Mouse (Mus musculus) forebrain, embryonic 15.5 days (tissue): ENCODE results near the gene Plcxd1. TPM values are rescaled to one million over a fixed set of nuclear protein-coding genes. Genes with fewer than 3 reads are reported as not detected.
"Not testable (repeated sequence)": the region's sequence is repeated elsewhere in the genome, so short reads cannot be mapped to it uniquely, and the experiment has no call there.

Experiments
- ATAC-seq: fragments of 200-750 bp; cut with Nextera tagmentation; replicated peaks from 2 replicates; pipeline ENCODE4 v1.8.0; 2017; ENCODE audit warnings: mild to moderate bottlenecking, moderate TSS enrichment, moderate library complexity
- H3K27ac ChIP-seq: fragments of 300-500 bp; sonication (generic); replicated peaks from 2 replicates; pipeline ENCODE4 v1.5.1; 2015; ENCODE audit warnings: mild to moderate bottlenecking, inconsistent platforms
- H3K27me3 ChIP-seq: fragments of 300-500 bp; sonication (generic); 2 replicates; pipeline ENCODE4 v1.6.1; 2015; ENCODE audit warnings: inconsistent platforms
- H3K36me3 ChIP-seq: fragments of 300-500 bp; sonication (generic); 2 replicates; pipeline ENCODE4 v1.6.1; 2015; ENCODE audit warnings: mild to moderate bottlenecking, inconsistent platforms
- H3K4me1 ChIP-seq: fragments of 300-500 bp; sonication (generic); 2 replicates; pipeline ENCODE4 v1.6.1; 2015; ENCODE audit warnings: inconsistent platforms
- H3K4me2 ChIP-seq: fragments of 300-500 bp; sonication (generic); replicated peaks from 2 replicates; pipeline ENCODE4 v1.6.1; 2015; ENCODE audit warnings: mild to moderate bottlenecking, inconsistent platforms
- H3K4me3 ChIP-seq: fragments of 300-500 bp; sonication (generic); 2 replicates; pipeline ENCODE4 v1.5.1; 2015; ENCODE audit warnings: mild to moderate bottlenecking, inconsistent platforms
- H3K9ac ChIP-seq: fragments of 300-500 bp; sonication (generic); replicated peaks from 2 replicates; pipeline ENCODE4 v1.6.1; 2015; ENCODE audit warnings: mild to moderate bottlenecking, inconsistent platforms
- H3K9me3 ChIP-seq: fragments of 300-500 bp; sonication (generic); 2 replicates; pipeline ENCODE4 v1.6.1; 2016; ENCODE audit warnings: inconsistent platforms
- WGBS: fragments of 180-500 bp; shearing (Covaris S2); methylation state at CpG from one replicate; pipeline ENCODE4 v1.1.7; 2015; ENCODE audit warnings: mixed read lengths; 5-methylcytosine and 5-hydroxymethylcytosine counted together
- polyA plus RNA-seq: library from polyadenylated mRNA; unstranded; fragments of >200 nt; fragmentation: Nextera tagmentation; extraction: Ambion mirVana; gene quantifications from 2 replicates; pipeline ENCODE4 v1.2.1, GENCODE M21; 2015

Gene Plcxd1
- 2.6 and 2.8 TPM in 2 replicates for polyA plus RNA-seq

DNA sequence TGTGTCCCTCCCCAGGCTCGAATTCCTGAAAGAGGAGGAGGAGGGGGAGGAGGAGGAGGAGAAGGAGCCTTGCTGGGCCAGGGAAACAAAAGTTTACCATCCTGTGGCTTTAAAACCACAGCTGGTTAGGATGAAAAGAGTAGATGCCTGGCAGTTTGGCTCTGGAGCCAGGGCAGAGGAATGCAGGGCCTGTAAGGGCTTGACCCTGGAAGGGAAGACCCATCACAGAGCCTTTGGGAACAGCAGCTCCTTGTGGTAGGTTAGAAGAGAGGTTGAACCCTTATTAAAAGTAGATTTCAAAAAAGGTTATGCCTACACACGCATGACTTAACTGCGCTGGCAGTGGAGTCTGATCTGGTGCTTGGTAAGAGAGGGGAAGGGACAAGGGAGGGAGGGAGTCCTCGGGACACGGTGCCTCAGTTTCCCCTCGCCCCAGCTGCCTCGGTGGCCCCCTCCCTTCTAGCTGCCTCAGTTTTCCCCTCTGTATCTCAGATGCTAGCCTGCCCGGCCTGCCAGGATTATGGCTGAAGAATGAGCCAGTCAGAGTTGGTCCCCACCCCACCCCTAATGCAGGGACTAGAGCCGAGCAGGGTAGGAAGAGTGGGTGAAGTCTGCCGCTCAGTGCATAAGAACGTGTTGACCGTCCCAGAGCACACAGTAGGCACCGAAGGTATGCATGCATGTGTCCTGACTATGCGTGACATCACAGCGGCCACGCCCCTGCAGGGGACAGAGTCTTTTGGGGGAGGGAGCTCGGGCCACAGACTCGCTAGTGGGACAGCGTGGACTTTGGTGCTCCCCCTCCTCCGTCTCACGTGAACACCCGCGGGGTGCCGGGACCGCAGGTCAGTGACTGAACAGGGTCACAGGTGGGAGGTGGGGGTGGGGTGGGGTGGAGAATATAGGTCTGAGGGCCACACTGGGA lies at the start of gene Plcxd1:
Gene Plcxd1 (plus strand): TSS at position 314 of the 925 bp plus-strand sequence.
- H3K9ac ChIP-seq: no peak within 1 kb of the TSS
- no peaks in the 10 kb centered on the region for H3K27me3 ChIP-seq
- peaks cover 25% of the 10 kb centered on the region for H3K36me3 ChIP-seq
- no peak within 1 kb of the TSS for H3K27ac ChIP-seq
- 6% methylated on average over 25 of the region's 25 CpGs for WGBS
- peaks cover 20% of the 10 kb centered on the region for H3K4me1 ChIP-seq
- H3K4me3 ChIP-seq: peak within 1 kb of the TSS; percentile 37
- no peaks in the 10 kb centered on the region for H3K9me3 ChIP-seq
- ATAC-seq: no peak
- peak within 1 kb of the TSS; percentile 69 for H3K4me2 ChIP-seq

DNA sequence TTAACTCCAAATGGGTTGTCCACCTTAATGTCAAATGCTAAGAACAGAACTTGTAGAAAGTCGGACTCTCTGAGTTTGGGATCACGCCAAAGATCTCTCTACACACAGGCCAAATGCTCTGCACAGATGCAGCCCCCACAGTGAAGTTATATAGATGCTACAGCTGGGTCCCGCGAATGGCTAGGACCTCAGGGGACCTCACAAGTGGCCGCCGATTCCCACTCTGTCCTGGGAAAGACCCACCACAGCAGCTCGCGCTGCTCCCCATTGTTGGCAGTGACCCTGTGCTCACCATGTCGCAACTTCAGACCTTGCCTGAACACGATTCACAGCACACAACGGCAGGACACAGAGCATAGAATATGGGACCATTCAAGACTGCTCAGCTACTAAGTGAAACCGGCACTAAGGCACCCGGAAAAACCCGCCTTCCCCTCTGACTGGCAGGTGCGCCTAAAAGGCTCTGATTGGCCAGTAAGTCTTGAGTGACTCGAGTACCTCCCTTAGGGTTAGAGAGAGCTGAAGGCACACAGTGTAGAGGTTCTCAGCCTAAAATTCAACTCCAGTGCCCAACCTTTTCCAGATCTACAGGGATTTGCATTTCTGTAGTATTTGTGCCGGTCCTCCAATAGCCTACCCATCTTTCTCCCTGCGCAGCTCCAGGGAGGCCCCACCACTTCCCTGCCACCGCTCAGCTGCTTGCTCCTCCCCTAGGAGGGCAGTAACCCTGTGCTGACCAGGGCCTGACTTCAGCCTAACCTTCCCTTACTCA lies 41.9 kb upstream of the Plcxd1 start:
- 5% methylated on average over 19 of the region's 19 CpGs for WGBS
- Histone ChIP-seq H3K36me3 (no peaks in the 10 kb centered on the region), H3K4me2 (peak overlapping the region; percentile 46), H3K4me3 (peak overlapping the region; percentile 47), H3K27me3 (no peaks in the 10 kb centered on the region), H3K9ac (peak overlapping the region; percentile 42), H3K27ac (peak overlapping the region; percentile 39), H3K4me1 (no peaks in the 10 kb centered on the region), H3K9me3 (no peaks in the 10 kb centered on the region)
- peak; percentile 99 for ATAC-seq

DNA sequence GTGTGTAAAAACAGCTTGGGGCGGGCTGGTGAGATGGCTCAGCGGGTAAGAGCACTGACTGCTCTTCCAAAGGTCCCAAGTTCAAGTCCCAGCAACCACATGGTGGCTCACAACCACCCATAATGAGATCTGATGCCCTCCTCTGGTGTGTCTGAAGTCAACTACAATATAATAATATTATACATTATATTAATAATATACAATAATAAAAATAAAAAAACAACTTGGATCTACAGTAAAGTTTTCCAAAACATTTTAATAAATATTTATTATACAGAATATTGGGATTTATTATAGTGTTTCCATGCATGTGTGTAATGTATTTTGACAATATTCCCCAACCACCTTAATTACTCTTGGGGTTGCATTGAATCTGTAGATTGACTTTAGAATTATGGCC lies 27.4 kb upstream of the Plcxd1 start, which contains the start of gene Gm17655:
Gene Gm17655 (minus strand): TSS at position 101 of the 400 bp plus-strand sequence.
- not testable (repeated sequence) for H3K27me3 ChIP-seq, H3K4me2 ChIP-seq, H3K9ac ChIP-seq, H3K27ac ChIP-seq, ATAC-seq, H3K4me3 ChIP-seq, H3K4me1 ChIP-seq, H3K36me3 ChIP-seq
- WGBS: 83% methylated on average over 2 of the region's 2 CpGs
- peaks cover 25% of the 10 kb centered on the region for H3K9me3 ChIP-seq

DNA sequence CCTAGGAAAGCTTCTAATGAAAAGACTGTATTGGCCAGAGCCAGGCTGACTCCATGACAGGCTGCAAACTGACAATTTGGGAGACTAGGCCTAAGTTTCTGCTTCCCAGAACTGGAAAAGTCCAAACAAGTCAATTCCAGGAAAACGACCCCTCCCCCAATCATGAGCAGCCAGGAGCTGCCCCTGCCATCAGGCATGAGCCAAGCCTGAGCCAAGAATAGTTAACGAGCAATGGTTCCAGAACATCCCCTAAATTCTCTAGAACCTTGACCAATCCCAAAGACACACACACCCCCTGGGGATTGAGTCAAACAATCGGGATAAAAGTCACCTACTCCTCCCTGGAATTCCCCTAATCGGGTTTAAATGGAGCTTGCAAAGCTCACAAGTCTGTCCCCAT lies 16.8 kb upstream of the Plcxd1 start:
- Histone ChIP-seq H3K9me3 (peaks cover 27% of the 10 kb centered on the region), H3K27ac (no peak overlapping the region), H3K36me3 (peaks cover 6% of the 10 kb centered on the region; the same call in 1 of the 2 replicates), H3K27me3 (no peaks in the 10 kb centered on the region), H3K9ac (no peak overlapping the region), H3K4me3 (no peak overlapping the region), H3K4me1 (no peaks in the 10 kb centered on the region), H3K4me2 (no peak overlapping the region)
- no peak for ATAC-seq
- whole genome bisulfite sequencing: 87% methylated on average over 4 of the region's 4 CpGs

DNA sequence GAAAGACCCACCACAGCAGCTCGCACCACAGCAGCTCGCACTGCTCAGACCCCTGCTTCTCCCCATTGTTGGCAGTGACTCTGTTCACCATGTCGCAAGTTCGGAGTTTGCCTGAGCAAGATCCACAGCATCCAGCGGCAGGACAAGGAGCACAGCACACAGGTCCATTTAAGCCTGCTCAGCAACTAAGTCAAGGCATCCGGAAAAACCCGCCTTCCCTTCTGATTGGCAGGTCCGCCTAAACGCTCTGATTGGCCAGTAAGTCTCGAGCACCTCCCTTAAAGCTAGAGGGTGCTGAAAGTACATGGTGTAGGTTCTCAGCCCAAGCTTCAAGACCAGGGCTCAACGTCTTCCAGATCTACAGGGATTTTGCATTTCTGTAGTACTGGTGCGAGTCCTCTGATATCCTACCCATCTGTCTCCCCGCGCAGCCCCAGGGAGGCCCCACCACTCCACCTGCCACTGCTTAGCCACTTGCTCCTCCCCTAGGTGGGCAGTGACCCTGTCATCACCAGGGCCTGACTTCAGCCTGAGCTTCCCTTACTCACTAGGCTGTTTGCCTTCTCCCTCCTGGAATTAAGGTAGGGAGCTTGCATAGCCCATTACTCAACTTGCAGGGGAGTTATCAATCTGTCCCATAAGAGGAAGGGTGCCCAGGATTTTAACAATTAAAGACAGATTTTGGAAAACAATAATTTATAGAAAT lies 13.5 kb upstream of the Plcxd1 start:
- Histone ChIP-seq H3K27ac (no peak overlapping the region), H3K4me2 (no peak overlapping the region), H3K4me3 (no peak overlapping the region), H3K4me1 (no peaks in the 10 kb centered on the region), H3K9me3 (no peaks in the 10 kb centered on the region), H3K27me3 (no peaks in the 10 kb centered on the region), H3K9ac (no peak overlapping the region), H3K36me3 (no peaks in the 10 kb centered on the region)
- 47% methylated on average over 14 of the region's 14 CpGs for WGBS
- no peak for ATAC-seq

DNA sequence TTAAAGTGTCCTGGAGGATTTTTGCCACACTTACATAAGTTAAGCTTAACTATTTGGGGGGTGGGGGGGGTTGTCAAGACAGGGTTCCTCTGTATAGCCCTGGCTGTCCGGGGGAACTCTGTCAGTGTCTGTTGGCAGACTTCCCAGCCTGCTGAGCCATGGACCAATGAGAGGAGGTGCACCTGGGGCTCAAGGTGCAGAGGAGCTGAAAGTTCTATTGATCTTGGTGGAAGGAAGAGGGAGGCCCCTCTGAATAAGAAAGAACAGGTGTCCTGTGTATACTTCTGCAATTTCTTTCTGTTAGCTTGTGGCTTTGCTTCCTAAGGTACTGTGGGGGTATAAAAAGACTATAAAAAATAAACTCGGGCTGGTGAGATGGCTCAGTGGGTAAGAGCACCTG lies 8.2 kb upstream of the Plcxd1 start:
- Histone ChIP-seq H3K27me3 (no peaks in the 10 kb centered on the region), H3K36me3 (no peaks in the 10 kb centered on the region), H3K4me1 (peaks cover 5% of the 10 kb centered on the region), H3K9me3 (no peaks in the 10 kb centered on the region), H3K4me2 (no peak overlapping the region), H3K27ac (no peak overlapping the region), H3K4me3 (no peak overlapping the region), H3K9ac (no peak overlapping the region)
- WGBS: 72% methylated on average over 2 of the region's 2 CpGs
- no peak for ATAC-seq

DNA sequence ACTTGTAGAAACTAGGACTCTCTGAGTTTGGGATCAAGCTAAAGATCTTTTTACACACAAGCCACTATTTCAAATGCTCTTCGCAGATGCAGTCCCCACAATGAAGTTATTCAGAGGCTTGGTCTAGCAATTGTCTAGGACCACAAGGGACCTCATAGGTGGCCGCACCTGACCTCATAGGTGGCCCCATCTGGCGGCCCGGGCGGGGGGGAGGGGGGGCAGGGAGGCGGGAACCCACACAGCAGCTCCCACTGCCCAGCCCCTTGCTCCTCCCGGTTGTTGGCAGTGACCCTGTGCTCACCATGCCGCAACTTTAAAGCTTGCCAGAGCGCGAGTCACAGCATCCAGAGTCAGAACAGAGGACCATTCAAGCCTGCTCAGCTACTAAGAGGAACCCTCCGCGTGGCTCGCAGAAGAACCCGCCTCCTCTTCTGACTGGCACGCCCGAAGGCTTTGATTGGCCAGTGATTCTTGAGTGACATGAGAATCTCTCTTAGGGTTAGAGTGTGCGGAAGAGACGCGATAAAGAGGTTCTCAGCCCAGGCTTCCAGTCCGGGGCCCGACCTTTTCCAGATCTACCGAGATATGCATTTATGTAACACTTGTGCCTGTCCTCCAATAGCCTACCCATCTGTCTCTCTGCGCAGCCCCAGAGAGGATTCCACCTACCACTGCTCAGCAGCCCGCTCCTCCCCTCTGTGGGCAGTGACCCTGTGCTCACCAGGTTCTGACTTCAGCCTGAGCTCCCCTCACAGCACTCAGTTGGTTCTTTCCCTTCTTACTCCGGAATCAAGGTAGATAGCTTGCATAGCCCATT lies 5.5 kb upstream of the Plcxd1 start, which contains the start of gene Gm35315:
Gene Gm35315 (minus strand): TSS at position 391 of the 817 bp plus-strand sequence.
- peak within 1 kb of the TSS; percentile 78 for H3K4me2 ChIP-seq
- H3K4me1 ChIP-seq: peaks cover 5% of the 10 kb centered on the region
- H3K9me3 ChIP-seq: no peaks in the 10 kb centered on the region
- no peaks in the 10 kb centered on the region for H3K36me3 ChIP-seq
- WGBS: 0% methylated on average over 24 of the region's 25 CpGs
- peak within 1 kb of the TSS; percentile 63 for H3K9ac ChIP-seq
- peak within 1 kb of the TSS; percentile 44 for H3K4me3 ChIP-seq
- peak; percentile 98 for ATAC-seq
- peak within 1 kb of the TSS; percentile 50 for H3K27ac ChIP-seq
- H3K27me3 ChIP-seq: no peaks in the 10 kb centered on the region

DNA sequence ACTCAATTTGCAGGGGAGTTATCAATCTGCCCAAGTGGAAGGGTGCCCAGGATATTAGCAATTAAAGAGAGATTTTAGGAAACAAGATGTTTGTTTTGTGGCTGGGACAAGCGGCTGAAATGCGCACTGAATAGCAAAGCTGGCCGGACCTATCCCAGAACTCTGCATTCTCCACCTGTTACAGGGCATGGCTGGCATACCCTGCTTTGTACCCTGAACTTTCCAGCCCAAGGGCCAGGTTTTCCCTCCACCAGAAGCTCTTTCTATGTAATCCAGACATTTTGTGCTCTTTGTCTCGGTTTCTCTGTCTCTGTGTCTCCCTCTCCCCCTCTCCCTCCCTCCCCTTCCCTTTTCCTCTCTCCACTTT lies 4.9 kb upstream of the Plcxd1 start:
- H3K27me3 ChIP-seq: no peaks in the 10 kb centered on the region
- no peaks in the 10 kb centered on the region for H3K9me3 ChIP-seq
- no peaks in the 10 kb centered on the region for H3K36me3 ChIP-seq
- WGBS: 5% methylated on average over 4 of the region's 4 CpGs
- peak overlapping the region; percentile 78 for H3K4me2 ChIP-seq
- H3K4me3 ChIP-seq: peak overlapping the region; percentile 44
- H3K9ac ChIP-seq: peak overlapping the region; percentile 63
- H3K4me1 ChIP-seq: peaks cover 5% of the 10 kb centered on the region
- H3K27ac ChIP-seq: peak overlapping the region; percentile 50; the same call in 1 of the 2 replicates
- peak; percentile 23 for ATAC-seq

DNA sequence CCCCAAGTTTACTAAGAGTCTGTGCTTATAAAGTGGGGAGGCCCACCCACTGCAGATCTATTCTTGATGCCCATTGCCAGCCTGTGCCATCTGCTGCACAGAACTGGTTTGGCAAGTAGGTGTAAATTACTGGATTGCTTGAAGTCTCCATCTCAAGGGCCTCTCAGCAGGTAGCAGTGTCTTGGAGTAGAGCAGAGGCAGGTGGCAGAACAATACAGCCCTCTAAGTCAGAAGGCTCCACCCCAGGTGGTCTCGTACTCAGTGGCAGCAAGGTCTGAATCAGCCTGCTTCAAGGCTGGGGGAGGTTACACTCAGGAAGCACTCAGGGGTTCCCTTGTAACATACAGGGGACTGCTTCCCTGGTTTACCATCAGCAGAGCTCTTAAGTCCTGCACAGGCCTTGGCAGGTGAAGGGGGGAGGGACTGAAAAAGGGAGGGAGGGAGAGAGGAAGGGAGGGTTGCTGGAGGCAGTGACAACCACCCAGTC lies 735 bp upstream of the Plcxd1 start:
- no peak overlapping the region for H3K4me2 ChIP-seq
- H3K9me3 ChIP-seq: no peaks in the 10 kb centered on the region
- H3K27me3 ChIP-seq: no peaks in the 10 kb centered on the region
- H3K36me3 ChIP-seq: peaks cover 17% of the 10 kb centered on the region
- WGBS: 21% methylated on average over 1 of the region's 1 CpGs
- no peak overlapping the region for H3K27ac ChIP-seq
- H3K4me1 ChIP-seq: peaks cover 24% of the 10 kb centered on the region
- H3K4me3 ChIP-seq: no peak overlapping the region
- no peak overlapping the region for H3K9ac ChIP-seq
- ATAC-seq: no peak

DNA sequence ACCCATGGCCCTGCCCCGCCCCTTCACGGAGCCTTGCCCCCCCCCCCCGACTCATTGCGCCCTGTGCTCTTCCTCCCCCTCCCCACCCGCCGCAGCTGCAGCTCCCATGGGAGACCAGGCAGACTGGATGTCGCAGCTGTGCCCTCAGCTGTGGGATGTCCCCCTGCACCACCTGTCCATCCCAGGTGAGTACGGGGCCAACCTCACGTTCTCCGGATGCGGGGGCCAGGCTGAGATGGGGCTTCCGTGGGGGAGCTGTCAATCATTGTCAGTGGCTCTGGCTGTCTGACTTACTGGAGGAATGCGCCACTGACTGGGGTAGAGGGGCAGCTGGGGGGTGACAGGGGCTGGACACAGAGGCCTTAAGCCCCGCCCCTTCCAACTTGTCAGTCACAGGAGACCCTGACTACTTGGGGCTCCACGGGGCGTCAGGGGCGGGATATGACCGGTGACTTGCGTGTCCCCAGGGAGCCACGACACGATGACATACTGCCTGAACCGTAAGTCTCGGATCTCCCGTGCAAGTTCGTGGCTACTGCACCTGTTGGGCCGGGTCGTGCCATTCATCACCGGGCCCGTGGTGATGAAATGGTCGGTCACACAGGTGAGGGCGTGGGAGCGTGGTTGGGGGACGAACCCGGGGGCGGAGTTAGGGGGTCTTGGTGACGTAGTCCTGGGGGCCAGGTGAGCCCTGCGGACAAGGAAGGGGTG lies 1.3 kb downstream of the Plcxd1 start:
- H3K27ac ChIP-seq: no peak overlapping the region
- 0 out of 2 replicates have a peak overlapping the region, but pooled peaks have one; percentile 27 for H3K9ac ChIP-seq
- H3K4me2 ChIP-seq: peak overlapping the region; percentile 69
- peak; percentile 21 for ATAC-seq
- 2% methylated on average over 36 of the region's 37 CpGs for WGBS
- H3K27me3 ChIP-seq: no peaks in the 10 kb centered on the region
- no peaks in the 10 kb centered on the region for H3K9me3 ChIP-seq
- peaks cover 35% of the 10 kb centered on the region for H3K36me3 ChIP-seq
- H3K4me1 ChIP-seq: peaks cover 22% of the 10 kb centered on the region
- peak overlapping the region; percentile 37 for H3K4me3 ChIP-seq
